Mouse (Mus musculus) limb, embryonic 10.5 days (tissue): ENCODE measurements at regions not wholly inside any gene's neighbourhood (a gene's known extent, or its start where the extent isn't known, plus 50 kb on each side); places are given as distances from the start of the nearest gene placed in this dataset.

ENCODE experiments used
- DNase-seq: peaks from one replicate; pipeline ENCODE4 v3.0.0-alpha.2; 2017; ENCODE audit warnings: low spot score
- H3K27ac ChIP-seq: fragments of 300-500 bp; sonication (generic); 2 replicates; pipeline ENCODE4 v1.5.1; 2016; ENCODE audit warnings: mild to moderate bottlenecking
- H3K27me3 ChIP-seq: fragments of 300-500 bp; sonication (generic); 2 replicates; pipeline ENCODE4 v1.6.1; 2016; ENCODE audit warnings: low read depth, mild to moderate bottlenecking; ENCODE audit not compliant: poor library complexity, severe bottlenecking
- H3K36me3 ChIP-seq: fragments of 300-500 bp; sonication (generic); 2 replicates; pipeline ENCODE4 v1.6.1; 2016; ENCODE audit warnings: mild to moderate bottlenecking, moderate library complexity
- H3K4me1 ChIP-seq: fragments of 300-500 bp; sonication (generic); 2 replicates; pipeline ENCODE4 v1.6.1; 2016
- H3K4me3 ChIP-seq: fragments of 300-500 bp; sonication (generic); 2 replicates; pipeline ENCODE4 v1.5.1; 2016; ENCODE audit warnings: mild to moderate bottlenecking, moderate library complexity
- H3K9me3 ChIP-seq: fragments of 300-500 bp; sonication (generic); replicated peaks from 2 replicates; pipeline ENCODE4 v1.6.1; 2016; ENCODE audit warnings: mild to moderate bottlenecking
- WGBS: fragments of 180-500 bp; shearing (Covaris S2); methylation state at CpG from one replicate; pipeline ENCODE4 v1.1.7; 2016; 5-methylcytosine and 5-hydroxymethylcytosine counted together

- Histone ChIP-seq H3K9me3 (no peaks in the 10 kb centered on the region), H3K4me3 (no peak overlapping the region), H3K27me3 (peaks cover 5% of the 10 kb centered on the region; the same call in 1 of the 2 replicates), H3K4me1 (no peaks in the 10 kb centered on the region), H3K27ac (no peak overlapping the region), H3K36me3 (no peaks in the 10 kb centered on the region)
- DNase-seq: no peak
- WGBS: 91% methylated on average over 7 of the region's 7 CpGs
These were observed 175.2 kb upstream of the Sall1 start for GRCm38 (mm10) chr8:89219156-89219555.

GRCm38 (mm10) chr8:89217689-89218088 lies 173.7 kb upstream of the Sall1 start:
- DNase-seq: no peak
- no peak overlapping the region for H3K27ac ChIP-seq
- H3K4me1 ChIP-seq: no peaks in the 10 kb centered on the region
- H3K36me3 ChIP-seq: no peaks in the 10 kb centered on the region
- 89% methylated on average over 2 of the region's 2 CpGs for WGBS
- H3K4me3 ChIP-seq: no peak overlapping the region
- H3K9me3 ChIP-seq: no peaks in the 10 kb centered on the region
- H3K27me3 ChIP-seq: peaks cover 5% of the 10 kb centered on the region; the same call in 1 of the 2 replicates

GRCm38 (mm10) chr8:89211931-89212330 lies 168.0 kb upstream of the Sall1 start:
- H3K36me3 ChIP-seq: no peaks in the 10 kb centered on the region
- no peaks in the 10 kb centered on the region for H3K9me3 ChIP-seq
- no peak overlapping the region for H3K4me3 ChIP-seq
- no peak for DNase-seq
- no peaks in the 10 kb centered on the region for H3K4me1 ChIP-seq
- H3K27me3 ChIP-seq: no peaks in the 10 kb centered on the region
- H3K27ac ChIP-seq: no peak overlapping the region
- WGBS: 88% methylated on average over 3 of the region's 3 CpGs

- no peaks in the 10 kb centered on the region for H3K27me3 ChIP-seq
- no peaks in the 10 kb centered on the region for H3K9me3 ChIP-seq
- H3K27ac ChIP-seq: no peak overlapping the region
- no peaks in the 10 kb centered on the region for H3K36me3 ChIP-seq
- whole genome bisulfite sequencing: 74% methylated on average over 1 of the region's 1 CpGs
- no peaks in the 10 kb centered on the region for H3K4me1 ChIP-seq
- H3K4me3 ChIP-seq: no peak overlapping the region
- DNase-seq: no peak
These were observed 166.7 kb upstream of the Sall1 start for GRCm38 (mm10) chr8:89210684-89211083.

GRCm38 (mm10) chr8:89207891-89208290 lies 163.9 kb upstream of the Sall1 start:
- no peak for DNase-seq
- no peaks in the 10 kb centered on the region for H3K4me1 ChIP-seq

GRCm38 (mm10) chr8:89202484-89203096 lies 158.6 kb upstream of the Sall1 start:
- no peaks in the 10 kb centered on the region for H3K4me1 ChIP-seq
- no peaks in the 10 kb centered on the region for H3K9me3 ChIP-seq
- H3K4me3 ChIP-seq: no peak overlapping the region
- 90% methylated on average over 5 of the region's 5 CpGs for WGBS
- H3K27ac ChIP-seq: no peak overlapping the region
- no peaks in the 10 kb centered on the region for H3K27me3 ChIP-seq
- DNase-seq: no peak
- no peaks in the 10 kb centered on the region for H3K36me3 ChIP-seq

More at GRCm38 (mm10) chr8:89207891-89208290, 163.9 kb upstream of the Sall1 start:
- H3K36me3 ChIP-seq: no peaks in the 10 kb centered on the region
- WGBS: 90% methylated on average over 2 of the region's 2 CpGs
- no peak overlapping the region for H3K4me3 ChIP-seq
- no peak overlapping the region for H3K27ac ChIP-seq
- H3K27me3 ChIP-seq: no peaks in the 10 kb centered on the region
- no peaks in the 10 kb centered on the region for H3K9me3 ChIP-seq

- Histone ChIP-seq H3K4me1 (peaks cover 9% of the 10 kb centered on the region), H3K9me3 (no peaks in the 10 kb centered on the region), H3K27me3 (no peaks in the 10 kb centered on the region), H3K4me3 (no peak overlapping the region), H3K27ac (no peak overlapping the region), H3K36me3 (no peaks in the 10 kb centered on the region)
- DNase-seq: no peak
- 70% methylated on average over 2 of the region's 2 CpGs for WGBS
These were observed 156.3 kb upstream of the Sall1 start for GRCm38 (mm10) chr8:89200301-89200700.

- 19% methylated on average over 17 of the region's 17 CpGs for WGBS
- peak; percentile 34 for DNase-seq
- peak overlapping the region; percentile 54 for H3K27ac ChIP-seq
These were observed 141.4 kb upstream of the Sall1 start for GRCm38 (mm10) chr8:89185314-89185713.

GRCm38 (mm10) chr8:89175631-89176030 lies 131.7 kb upstream of the Sall1 start:
- no peaks in the 10 kb centered on the region for H3K4me1 ChIP-seq
- no peak for DNase-seq
- H3K27me3 ChIP-seq: no peaks in the 10 kb centered on the region
- H3K4me3 ChIP-seq: no peak overlapping the region
- no peak overlapping the region for H3K27ac ChIP-seq
- WGBS: 93% methylated on average over 7 of the region's 7 CpGs
- no peaks in the 10 kb centered on the region for H3K36me3 ChIP-seq
- H3K9me3 ChIP-seq: no peaks in the 10 kb centered on the region

More at GRCm38 (mm10) chr8:89185314-89185713, 141.4 kb upstream of the Sall1 start:
- Histone ChIP-seq H3K4me3 (peak overlapping the region; percentile 22; the same call in 1 of the 2 replicates), H3K27me3 (peaks cover 25% of the 10 kb centered on the region; the same call in 1 of the 2 replicates), H3K4me1 (peaks cover 16% of the 10 kb centered on the region), H3K9me3 (no peaks in the 10 kb centered on the region), H3K36me3 (no peaks in the 10 kb centered on the region)

GRCm38 (mm10) chr8:89171561-89171960 lies 127.6 kb upstream of the Sall1 start:
- Histone ChIP-seq H3K36me3 (no peaks in the 10 kb centered on the region), H3K4me1 (peaks cover 11% of the 10 kb centered on the region), H3K9me3 (no peaks in the 10 kb centered on the region), H3K4me3 (no peak overlapping the region), H3K27ac (no peak overlapping the region), H3K27me3 (0 out of 2 replicates have a peak, but pooled peaks cover 5% of the 10 kb centered on the region)
- 78% methylated on average over 5 of the region's 5 CpGs for WGBS
- no peak for DNase-seq

GRCm38 (mm10) chr8:89169484-89169883 lies 125.5 kb upstream of the Sall1 start:
- no peak for DNase-seq
- 0 out of 2 replicates have a peak, but pooled peaks cover 5% of the 10 kb centered on the region for H3K27me3 ChIP-seq
- peaks cover 11% of the 10 kb centered on the region for H3K4me1 ChIP-seq
- no peak overlapping the region for H3K4me3 ChIP-seq
- no peaks in the 10 kb centered on the region for H3K36me3 ChIP-seq
- H3K9me3 ChIP-seq: no peaks in the 10 kb centered on the region
- WGBS: 38% methylated on average over 7 of the region's 7 CpGs
- H3K27ac ChIP-seq: peak overlapping the region; percentile 64; the same call in 1 of the 2 replicates

- Histone ChIP-seq H3K4me1 (peaks cover 11% of the 10 kb centered on the region), H3K27me3 (0 out of 2 replicates have a peak, but pooled peaks cover 8% of the 10 kb centered on the region), H3K4me3 (no peak overlapping the region), H3K9me3 (no peaks in the 10 kb centered on the region), H3K27ac (no peak overlapping the region), H3K36me3 (no peaks in the 10 kb centered on the region)
- DNase-seq: no peak
- whole genome bisulfite sequencing: 77% methylated on average over 4 of the region's 4 CpGs
These were observed 123.1 kb upstream of the Sall1 start for GRCm38 (mm10) chr8:89167026-89167425.

GRCm38 (mm10) chr8:89156909-89157308 lies 112.9 kb upstream of the Sall1 start:
- peaks cover 18% of the 10 kb centered on the region for H3K4me1 ChIP-seq
- H3K27me3 ChIP-seq: no peaks in the 10 kb centered on the region
- H3K27ac ChIP-seq: no peak overlapping the region
- no peak overlapping the region for H3K4me3 ChIP-seq
- DNase-seq: no peak
- no peaks in the 10 kb centered on the region for H3K36me3 ChIP-seq
- no peaks in the 10 kb centered on the region for H3K9me3 ChIP-seq
- 97% methylated on average over 1 of the region's 1 CpGs for WGBS
